Mouse (Mus musculus): ENCODE data around the gene Mageb16. TPM values are rescaled to one million over a fixed set of nuclear protein-coding genes. Genes with fewer than 3 reads are reported as not detected.

Gene Mageb16
- not detected for total RNA-seq (2021)
- long read RNA-seq, experiment 1: 0 reads
- long read RNA-seq, experiment 2: 0 reads

GRCm38 (mm10) chrX:79671411-79671810 is at the start of gene Mageb16:
Mageb16 (minus strand) TSS chrX:79671435.
- intact Hi-C loops (cut with DNase I; ENCODE audit: low total_unique reads): no loop called here
- no peak for DNase-seq

GRCm38 (mm10) chrX:79651091-79651490 is 20.1 kb downstream of the Mageb16 start:
- DNase-seq: no peak
- intact Hi-C loops (cut with DNase I; ENCODE audit: low total_unique reads): no loop called here

DNA sequence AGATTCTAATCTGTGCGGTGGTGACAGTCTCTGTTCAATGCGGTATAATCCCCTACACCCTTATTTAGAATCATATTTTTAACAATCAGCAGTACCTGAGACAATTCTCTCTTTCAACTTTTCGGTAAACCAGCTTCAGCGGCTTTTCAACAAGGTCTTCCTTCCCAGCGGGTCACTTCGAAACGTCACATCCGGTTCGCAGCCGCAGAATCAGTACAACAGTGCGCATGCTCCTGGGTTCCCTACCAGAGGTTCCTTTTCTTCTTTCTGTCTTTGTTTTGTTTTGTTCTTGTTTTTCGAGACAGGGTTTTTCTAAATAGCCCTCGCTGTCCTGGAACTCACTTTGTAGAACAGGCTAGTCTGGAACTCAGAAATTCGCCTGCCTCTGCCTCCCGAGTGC is 35.8 kb downstream of the Mageb16 start:
- intact Hi-C loops (cut with DNase I; ENCODE audit: low total_unique reads): no loop called here
- DNase-seq: no peak

DNA sequence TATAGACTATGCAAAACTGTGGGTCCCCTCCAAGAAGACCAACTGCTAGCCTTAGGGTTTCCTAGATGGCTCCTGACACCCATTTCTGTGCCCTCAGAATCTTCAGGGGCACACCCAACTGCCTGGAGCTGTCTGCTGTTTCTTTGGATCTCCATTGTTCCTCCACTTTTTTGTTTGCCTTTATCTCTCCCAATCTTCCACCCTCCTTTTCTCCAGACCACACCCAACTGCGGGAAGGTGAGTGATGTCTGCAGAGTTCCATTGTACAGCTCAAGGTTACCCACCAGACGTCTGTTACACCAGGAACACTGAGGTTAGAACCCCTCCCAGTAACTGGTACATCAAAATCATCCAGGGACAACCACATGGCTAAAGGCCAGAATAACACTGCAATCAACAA is 64.8 kb downstream of the Mageb16 start:
- DNase-seq: no peak
- intact Hi-C loops (cut with DNase I; ENCODE audit: low total_unique reads): no loop called here

Other genes starting within 250 kb of the Mageb16 start
- gene Gm7173, start 154.2 kb downstream of the Mageb16 start, total RNA-seq (2021): under 1 TPM; 0.02 to 0.13 TPM